Mouse (Mus musculus) layer of hippocampus, adult 2 months (tissue): ENCODE results near the gene Fbxo34. TPM values are rescaled to one million over a fixed set of nuclear protein-coding genes. Genes with fewer than 3 reads are reported as not detected.
"Not testable (repeated sequence)": the region's sequence is repeated elsewhere in the genome, so short reads cannot be mapped to it uniquely, and the experiment has no call there.

ENCODE experiments used
- DNase-seq, 2 experiments: peaks; one replicate each; pipeline ENCODE4 v3.0.0; 2022; ENCODE audit warnings: low spot score in 2 of 2
- H3K27ac ChIP-seq: fragments of 200-600 bp; 2 replicates; pipeline ENCODE4 v1.8.1; 2022
- H3K4me3 ChIP-seq: fragments of 200-600 bp; 2 replicates; pipeline ENCODE4 v1.8.1; 2022; ENCODE audit warnings: mild to moderate bottlenecking
- CTCF ChIP-seq: fragments of 200-600 bp; conservative IDR thresholded peaks from 2 replicates; pipeline ENCODE4 v1.8.1; 2022; ENCODE audit warnings: antibody characterized with exemption, mild to moderate bottlenecking, moderate library complexity
- long read RNA-seq, 2 experiments: library from polyadenylated mRNA; stranded (forward); transcript quantifications; one replicate each; pipeline ENCODE4 v2.0.0; 2021; ENCODE audit warnings: borderline mapping rate in 2 of 2
- total RNA-seq, 2 experiments: library from RNA; stranded (reverse); gene quantifications; 2 replicates each; pipeline ENCODE4 v1.2.3; 2021

Gene Fbxo34
- 10 to 100 TPM; 90.9 to 94.0 TPM for total RNA-seq
- long read RNA-seq, experiment 1, transcript Fbxo34-205 (3 exons, 2,993 nt), result major isoform, 54 of 107 reads
- long read RNA-seq, experiment 1, transcript Fbxo34-201 (2 exons, 2,937 nt), result minor isoform, 21 of 107 reads
- long read RNA-seq, experiment 1, partial matches to known transcripts, result 9 of 107 reads
- long read RNA-seq, experiment 1, other reads (novel, unspliced or antisense), result 16 of 107 reads
- long read RNA-seq, experiment 2, transcript Fbxo34-209 (3 exons, 373 nt), result minor isoform, 5 of 151 reads
- long read RNA-seq, experiment 2, transcript Fbxo34-203 (4 exons, 3,132 nt), result minor isoform, 13 of 151 reads
- long read RNA-seq, experiment 2, transcript Fbxo34-201 (2 exons, 2,937 nt), result minor isoform, 27 of 151 reads
- long read RNA-seq, experiment 2, transcript Fbxo34-205 (3 exons, 2,993 nt), result major isoform, 61 of 151 reads
- long read RNA-seq, experiment 2, partial matches to known transcripts, result 0 of 151 reads
- long read RNA-seq, experiment 2, other reads (novel, unspliced or antisense), result 41 of 151 reads

DNA sequence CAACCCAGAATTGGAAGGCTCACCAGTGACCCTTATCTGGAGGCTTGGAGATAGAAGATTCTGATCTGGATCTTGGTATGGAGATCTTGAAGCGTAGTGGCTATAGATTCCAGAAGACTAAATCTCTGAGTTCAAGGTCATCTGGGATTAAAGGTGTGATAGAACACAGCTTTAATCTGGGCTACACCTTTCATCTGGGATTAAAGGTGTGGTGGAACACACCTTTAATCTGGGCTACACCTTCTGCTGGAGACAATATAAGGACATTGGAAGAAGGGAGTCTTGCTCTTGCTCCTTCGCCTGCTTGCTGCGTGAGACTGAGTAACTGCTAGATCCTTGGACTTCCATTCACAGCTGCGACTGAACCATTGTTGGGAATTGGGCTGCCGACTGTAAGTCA lies at the start of gene Fbxo34:
Gene Fbxo34 (plus strand): TSS at position 301 of the 400 bp plus-strand sequence.
- not testable (repeated sequence) for DNase-seq, H3K27ac ChIP-seq, H3K4me3 ChIP-seq

DNA sequence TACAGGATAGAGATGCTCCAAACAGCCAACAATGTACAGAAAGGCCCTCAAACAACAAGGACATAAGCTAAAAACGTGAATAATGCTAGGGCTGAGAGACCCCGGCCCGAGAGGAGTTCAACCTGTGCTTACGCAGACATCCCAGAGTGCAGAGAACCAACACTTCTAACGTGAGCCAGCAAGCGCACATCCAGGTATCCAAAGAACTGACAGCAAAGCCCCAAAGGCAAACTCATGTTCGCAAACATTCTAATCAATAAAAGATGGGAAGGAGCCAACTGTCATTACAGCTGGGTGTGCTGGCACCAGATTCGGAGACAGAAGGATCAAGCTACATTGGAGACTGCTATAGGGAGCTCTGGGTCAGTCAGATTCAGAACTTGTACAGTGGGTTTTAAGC lies 47.5 kb upstream of the Fbxo34 start:
- Histone ChIP-seq H3K27ac (no peak overlapping the region), H3K4me3 (no peak overlapping the region)
- TF ChIP-seq CTCF, result no peak
- DNase-seq, result peak in 1 of 2 experiments; percentile 33

GRCm38 (mm10) chr14:47406000-47406399 lies 44.2 kb upstream of the Fbxo34 start:
- DNase-seq, result no peak
- H3K27ac ChIP-seq, result no peak overlapping the region
- TF ChIP-seq CTCF, result no peak
- no peak overlapping the region for H3K4me3 ChIP-seq

- Histone ChIP-seq H3K27ac (no peak overlapping the region), H3K4me3 (no peak overlapping the region)
- no peak for DNase-seq
- no peak for TF ChIP-seq CTCF
Measured at GRCm38 (mm10) chr14:47417346-47417745, 32.9 kb upstream of the Fbxo34 start.

- H3K27ac ChIP-seq, result no peak within 1 kb of the TSS
- peak within 1 kb of the TSS; percentile 61 for H3K4me3 ChIP-seq
- TF ChIP-seq CTCF, result 0 out of 2 replicates have a peak, but pooled peaks have one; percentile 6
- DNase-seq, result peak; percentile 89 to 90
Measured at GRCm38 (mm10) chr14:47417775-47418665, 32.2 kb upstream of the Fbxo34 start, which contains the start of gene Dlgap5. Gene Dlgap5 (minus strand): TSS chr14:47418407.

DNA sequence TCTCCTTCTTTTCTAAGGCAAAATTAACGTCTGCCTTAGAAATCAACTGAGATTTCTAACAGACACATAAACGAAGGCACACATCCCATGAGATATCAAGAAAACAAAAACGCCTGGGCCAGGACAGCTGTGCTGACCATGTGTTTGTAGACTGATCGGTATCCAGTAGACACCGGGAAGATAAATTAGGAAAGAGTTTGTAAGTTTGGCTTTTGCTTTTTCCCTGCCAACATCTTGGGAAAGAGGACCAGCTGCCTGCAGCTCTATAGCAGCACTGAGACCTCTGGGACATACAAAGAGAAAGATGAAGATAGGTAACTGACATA lies 31.6 kb upstream of the Fbxo34 start:
- H3K4me3 ChIP-seq, result peak overlapping the region; percentile 61
- no peak for TF ChIP-seq CTCF
- H3K27ac ChIP-seq, result no peak overlapping the region
- DNase-seq, result no peak

DNA sequence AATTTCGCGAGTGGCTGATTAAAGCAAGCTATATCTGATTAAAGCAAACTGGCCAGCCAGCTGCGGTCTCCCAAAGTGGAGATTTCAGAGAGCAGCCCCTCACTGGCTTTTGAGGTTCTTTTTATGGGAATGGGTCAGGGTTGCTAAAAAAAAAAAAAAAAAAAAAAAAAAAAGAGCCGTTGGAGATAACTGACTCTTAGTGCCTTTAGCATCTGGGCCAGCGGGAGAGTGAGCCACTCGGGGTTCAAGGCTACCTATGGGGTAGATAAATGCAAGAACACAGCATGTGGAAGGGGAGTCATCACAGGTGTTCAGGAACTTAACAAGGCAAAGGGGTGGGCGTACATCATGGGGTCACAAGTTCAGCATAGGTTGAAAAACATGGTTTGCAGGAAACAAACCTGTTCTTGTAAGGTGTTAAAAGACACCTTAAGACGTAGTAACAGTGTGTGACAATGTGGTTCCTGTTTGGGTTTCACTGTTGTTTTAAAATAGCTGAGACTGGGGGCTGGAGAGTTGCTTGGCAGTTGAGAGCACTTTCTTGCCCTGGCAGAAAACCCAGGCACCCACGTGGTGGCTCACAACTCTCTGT lies 31.1 kb upstream of the Fbxo34 start:
- no peak for TF ChIP-seq CTCF
- DNase-seq, result no peak
- no peak overlapping the region for H3K27ac ChIP-seq
- no peak overlapping the region for H3K4me3 ChIP-seq

- no peak for TF ChIP-seq CTCF
- Histone ChIP-seq H3K27ac (no peak overlapping the region), H3K4me3 (no peak overlapping the region)
- no peak for DNase-seq
Measured at GRCm38 (mm10) chr14:47419723-47420276, 30.4 kb upstream of the Fbxo34 start.

GRCm38 (mm10) chr14:47421606-47422005 lies 28.6 kb upstream of the Fbxo34 start:
- TF ChIP-seq CTCF, result no peak
- no peak for DNase-seq
- H3K4me3 ChIP-seq, result no peak overlapping the region
- H3K27ac ChIP-seq, result no peak overlapping the region

DNA sequence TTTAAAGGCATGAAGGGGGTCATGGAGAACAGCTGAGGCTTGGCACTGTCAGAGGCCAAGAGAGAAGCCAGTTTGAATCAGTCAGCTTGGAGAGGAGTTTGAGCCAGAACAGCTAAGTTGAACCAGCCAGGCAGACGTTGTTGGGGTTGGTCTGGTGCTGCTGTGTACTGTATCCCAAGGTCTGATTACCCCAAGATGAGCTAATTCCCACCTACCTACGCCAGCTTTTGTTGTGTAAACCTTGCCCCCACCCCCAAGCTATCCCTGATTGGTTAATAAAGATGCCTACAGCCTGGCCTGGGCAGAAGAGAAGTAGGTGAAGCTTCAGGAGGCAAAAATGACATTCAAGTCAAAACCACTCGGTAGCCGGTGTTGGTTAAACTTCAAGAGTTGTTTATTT lies 27.8 kb upstream of the Fbxo34 start:
- no peak for TF ChIP-seq CTCF
- H3K27ac ChIP-seq, result no peak overlapping the region
- DNase-seq, result no peak
- H3K4me3 ChIP-seq, result no peak overlapping the region

DNA sequence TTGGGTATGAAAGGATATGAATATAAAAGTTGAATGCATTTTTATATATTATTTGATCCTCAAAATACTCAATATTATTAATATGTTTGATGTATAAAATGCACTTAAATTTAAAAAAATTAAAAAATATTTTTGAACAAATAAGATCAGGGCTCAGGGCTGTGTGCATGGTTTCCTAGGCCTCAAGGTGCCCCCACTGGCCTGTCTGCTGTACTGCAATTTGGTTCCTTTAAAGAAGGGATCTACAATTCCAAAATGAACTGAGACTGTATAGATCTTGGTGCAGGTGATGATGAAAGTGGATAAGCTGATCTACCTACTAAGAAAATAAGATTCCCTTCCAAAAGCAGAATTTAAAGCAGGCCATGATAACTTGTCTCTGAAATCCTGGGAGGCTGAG lies 17.2 kb upstream of the Fbxo34 start:
- TF ChIP-seq CTCF, result peak; percentile 72
- no peak overlapping the region for H3K27ac ChIP-seq
- no peak overlapping the region for H3K4me3 ChIP-seq
- DNase-seq, result no peak

- DNase-seq, result no peak
- no peak overlapping the region for H3K4me3 ChIP-seq
- no peak overlapping the region for H3K27ac ChIP-seq
- no peak for TF ChIP-seq CTCF
Measured at GRCm38 (mm10) chr14:47438947-47439346, 11.3 kb upstream of the Fbxo34 start.

DNA sequence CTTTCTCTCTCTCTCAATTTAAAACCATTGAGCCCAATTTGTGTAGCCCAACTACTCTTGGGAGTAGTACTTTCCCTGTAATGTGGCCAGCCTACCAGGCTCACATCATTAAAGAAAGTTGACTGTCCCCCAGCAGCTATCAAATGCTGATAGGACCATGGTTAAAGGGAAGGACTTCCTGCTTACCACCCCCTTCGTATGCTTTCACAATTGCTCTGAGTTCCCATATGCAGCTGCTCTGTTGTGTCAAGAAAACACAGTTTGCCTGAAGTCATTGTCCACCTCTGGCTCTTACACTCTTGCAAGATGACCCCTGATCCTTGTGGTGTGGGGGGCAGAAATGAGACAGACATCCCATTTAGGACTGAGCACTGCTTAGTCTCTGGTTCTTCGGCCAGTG lies 5.3 kb upstream of the Fbxo34 start:
- DNase-seq, result no peak
- Histone ChIP-seq H3K4me3 (no peak overlapping the region), H3K27ac (no peak overlapping the region)
- no peak for TF ChIP-seq CTCF
